Mouse (Mus musculus) monocyte, adult 2 months (primary cell): ENCODE measurements around the gene Adam30.
"Not testable (repeated sequence)": the region's sequence is repeated elsewhere in the genome, so short reads cannot be mapped to it uniquely, and the experiment has no call there.

ENCODE experiments used
- DNase-seq, 2 experiments: peaks; one replicate each; pipeline ENCODE4 v3.0.0; 2022; ENCODE audit warnings: low spot score in 2 of 2, low read depth in 1 of 2

Adam30 gene

GRCm38 (mm10) chr3:98160330-98160729, at the start of gene Adam30:
Adam30 (plus strand) TSS chr3:98160630.
- DNase-seq, result no peak

- no peak for DNase-seq
Measured at GRCm38 (mm10) chr3:98118252-98118651, 42.2 kb upstream of the Adam30 start.

- no peak for DNase-seq
Measured at GRCm38 (mm10) chr3:98119338-98119737, 41.1 kb upstream of the Adam30 start.

- no peak for DNase-seq
Measured at GRCm38 (mm10) chr3:98120884-98121283, 39.5 kb upstream of the Adam30 start.

GRCm38 (mm10) chr3:98127775-98128174, 32.7 kb upstream of the Adam30 start:
- DNase-seq, result no peak

GRCm38 (mm10) chr3:98128716-98129115, 31.7 kb upstream of the Adam30 start:
- no peak for DNase-seq

GRCm38 (mm10) chr3:98132140-98132539, 28.3 kb upstream of the Adam30 start:
- DNase-seq, result not testable (repeated sequence)

GRCm38 (mm10) chr3:98132636-98133035, 27.8 kb upstream of the Adam30 start:
- DNase-seq, result no peak

GRCm38 (mm10) chr3:98141456-98141855, 19.0 kb upstream of the Adam30 start:
- no peak for DNase-seq

GRCm38 (mm10) chr3:98142862-98143261, 17.6 kb upstream of the Adam30 start:
- DNase-seq, result no peak

GRCm38 (mm10) chr3:98145204-98145603, 15.2 kb upstream of the Adam30 start:
- no peak for DNase-seq

GRCm38 (mm10) chr3:98146471-98147410, 13.7 kb upstream of the Adam30 start:
- no peak for DNase-seq

- DNase-seq, result no peak
Measured at GRCm38 (mm10) chr3:98147706-98148105, 12.7 kb upstream of the Adam30 start.

- DNase-seq, result no peak
Measured at GRCm38 (mm10) chr3:98149881-98150280, 10.5 kb upstream of the Adam30 start.

- DNase-seq, result no peak
Measured at GRCm38 (mm10) chr3:98151016-98151415, 9.4 kb upstream of the Adam30 start.

- DNase-seq, result no peak
Measured at GRCm38 (mm10) chr3:98153460-98153859, 7.0 kb upstream of the Adam30 start.

- DNase-seq, result no peak
Measured at GRCm38 (mm10) chr3:98156158-98156557, 4.3 kb upstream of the Adam30 start.

GRCm38 (mm10) chr3:98157073-98157472, 3.4 kb upstream of the Adam30 start:
- no peak for DNase-seq

- DNase-seq, result no peak
Measured at GRCm38 (mm10) chr3:98157585-98157984, 2.8 kb upstream of the Adam30 start.

- DNase-seq, result no peak
Measured at GRCm38 (mm10) chr3:98158646-98159045, 1.8 kb upstream of the Adam30 start.

GRCm38 (mm10) chr3:98159289-98159688, 1.1 kb upstream of the Adam30 start:
- DNase-seq, result no peak

GRCm38 (mm10) chr3:98178340-98178739, 17.9 kb downstream of the Adam30 start:
- DNase-seq, result no peak

GRCm38 (mm10) chr3:98180805-98181204, 20.4 kb downstream of the Adam30 start:
- DNase-seq, result no peak
